Mouse (Mus musculus) heart, adult 2 months (tissue): Measurements from ENCODE around the gene Ptpn13.

Experiments
- CTCF ChIP-seq: fragments of 200-600 bp; IDR thresholded peaks from 2 replicates; pipeline ENCODE4 v1.8.1; 2022; ENCODE audit warnings: antibody characterized with exemption, mild to moderate bottlenecking, moderate library complexity
- EP300 ChIP-seq: fragments of 200-500 bp; IDR thresholded peaks from 2 replicates; pipeline ENCODE4 v1.6.1; 2011; ENCODE audit warnings: low read depth, low read length, control low read depth; ENCODE audit not compliant: insufficient read depth
- POLR2A ChIP-seq: fragments of 200-500 bp; IDR thresholded peaks from 2 replicates; pipeline ENCODE4 v1.6.1; 2011; ENCODE audit warnings: mild to moderate bottlenecking, low read depth, low read length, control low read depth; ENCODE audit not compliant: insufficient read depth

DNA sequence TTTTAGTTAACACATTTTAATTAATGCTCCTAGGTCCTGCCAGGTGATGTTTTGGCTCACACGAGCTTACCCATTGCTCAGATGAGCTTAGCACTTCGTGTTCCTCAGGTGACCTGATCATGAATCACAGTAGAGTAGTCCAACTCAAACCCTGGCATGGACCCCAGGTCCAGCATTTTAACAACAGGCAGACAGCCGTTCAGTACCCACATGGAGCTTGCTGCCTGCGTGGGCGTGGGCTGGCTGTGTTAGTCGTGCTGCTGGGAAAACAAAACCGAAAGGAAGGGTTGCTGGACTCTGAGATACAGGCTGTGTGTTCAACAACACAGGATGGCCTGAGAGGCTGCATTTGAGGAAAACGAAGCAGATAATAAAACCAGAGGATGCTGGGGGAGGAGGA, 167.7 kb downstream of the Ptpn13 start:
- no peak for TF ChIP-seq CTCF
- TF ChIP-seq EP300 = no peak
- TF ChIP-seq POLR2A = no peak
